Mouse (Mus musculus) brain, embryonic 18.5 days (tissue): Measurements from ENCODE around the gene Fbxw8.

Experiments
- DNase-seq: peaks from one replicate; pipeline ENCODE4 v3.0.0-alpha.2; 2012; ENCODE audit warnings: low read depth, low spot score

Fbxw8 gene

GRCm38 (mm10) chr5:118108124-118108793 lies 47.0 kb downstream of the Fbxw8 start:
- no peak for DNase-seq

- no peak for DNase-seq
Observed at GRCm38 (mm10) chr5:118106667-118107066, 48.6 kb downstream of the Fbxw8 start.

- no peak for DNase-seq
Observed at GRCm38 (mm10) chr5:118105536-118105935, 49.7 kb downstream of the Fbxw8 start.

- DNase-seq: no peak
Observed at GRCm38 (mm10) chr5:118099870-118100478, 55.3 kb downstream of the Fbxw8 start.

- no peak for DNase-seq
Observed at GRCm38 (mm10) chr5:118099069-118099869, 56.0 kb downstream of the Fbxw8 start.

GRCm38 (mm10) chr5:118096317-118096716 lies 58.9 kb downstream of the Fbxw8 start:
- DNase-seq: no peak

- DNase-seq: no peak
Observed at GRCm38 (mm10) chr5:118095849-118096248, 59.4 kb downstream of the Fbxw8 start.

GRCm38 (mm10) chr5:118095433-118095832 lies 59.8 kb downstream of the Fbxw8 start:
- DNase-seq: no peak

- no peak for DNase-seq
Observed at GRCm38 (mm10) chr5:118093321-118094035, 61.8 kb downstream of the Fbxw8 start.

GRCm38 (mm10) chr5:118090837-118091236 lies 64.4 kb downstream of the Fbxw8 start:
- no peak for DNase-seq

GRCm38 (mm10) chr5:118090101-118090500 lies 65.2 kb downstream of the Fbxw8 start:
- DNase-seq: no peak

GRCm38 (mm10) chr5:118089102-118089501 lies 66.2 kb downstream of the Fbxw8 start:
- DNase-seq: no peak

- no peak for DNase-seq
Observed at GRCm38 (mm10) chr5:118086956-118087355, 68.3 kb downstream of the Fbxw8 start.

GRCm38 (mm10) chr5:118085313-118085712 lies 70.0 kb downstream of the Fbxw8 start:
- DNase-seq: no peak

GRCm38 (mm10) chr5:118084171-118084727 lies 71.0 kb downstream of the Fbxw8 start:
- no peak for DNase-seq

- no peak for DNase-seq
Observed at GRCm38 (mm10) chr5:118083060-118083638, 72.1 kb downstream of the Fbxw8 start.

- no peak for DNase-seq
Observed at GRCm38 (mm10) chr5:118081996-118082395, 73.3 kb downstream of the Fbxw8 start.

GRCm38 (mm10) chr5:118081374-118081949 lies 73.8 kb downstream of the Fbxw8 start:
- no peak for DNase-seq

GRCm38 (mm10) chr5:118079839-118080250 lies 75.4 kb downstream of the Fbxw8 start:
- no peak for DNase-seq

GRCm38 (mm10) chr5:118079354-118079753 lies 75.9 kb downstream of the Fbxw8 start:
- DNase-seq: no peak

- no peak for DNase-seq
Observed at GRCm38 (mm10) chr5:118078550-118078949, 76.7 kb downstream of the Fbxw8 start.
